Mouse (Mus musculus) testis, adult 2 months (tissue): ENCODE measurements around the gene Pbxip1. TPM values are rescaled to one million over a fixed set of nuclear protein-coding genes. Genes with fewer than 3 reads are reported as not detected.

Experiments used
- H3K27ac ChIP-seq: fragments of 200-500 bp; 2 replicates; pipeline ENCODE4 v1.5.1; 2012; ENCODE audit warnings: low read depth, low read length; ENCODE audit not compliant: control insufficient read depth, insufficient read depth
- H3K27me3 ChIP-seq: fragments of 200-500 bp; 2 replicates; pipeline ENCODE4 v1.6.1; 2012; ENCODE audit warnings: mild to moderate bottlenecking, low read length, moderate library complexity; ENCODE audit not compliant: control insufficient read depth, insufficient read depth
- H3K36me3 ChIP-seq: fragments of 200-500 bp; 2 replicates; pipeline ENCODE4 v1.6.1; 2012; ENCODE audit warnings: mild to moderate bottlenecking, low read length; ENCODE audit not compliant: control insufficient read depth, insufficient read depth
- H3K4me1 ChIP-seq: fragments of 200-500 bp; 2 replicates; pipeline ENCODE4 v1.6.1; 2012; ENCODE audit warnings: low read length; ENCODE audit not compliant: control insufficient read depth, insufficient read depth
- H3K4me3 ChIP-seq: fragments of 200-500 bp; 2 replicates; pipeline ENCODE4 v1.5.1; 2012; ENCODE audit warnings: low read depth, mild to moderate bottlenecking, low read length, moderate library complexity, mixed read lengths; ENCODE audit not compliant: control insufficient read depth
- CTCF ChIP-seq: fragments of 200-500 bp; IDR thresholded peaks from 2 replicates; pipeline ENCODE4 v1.5.1; 2012; ENCODE audit warnings: low read depth, mild to moderate bottlenecking, inconsistent platforms, low read length, moderate library complexity; ENCODE audit not compliant: control insufficient read depth, insufficient read depth, insufficient replicate concordance
- POLR2A ChIP-seq: fragments of 200-500 bp; IDR thresholded peaks from 2 replicates; pipeline ENCODE4 v1.6.1; 2012; ENCODE audit warnings: low read depth, mild to moderate bottlenecking, inconsistent platforms, low read length, moderate library complexity; ENCODE audit not compliant: control insufficient read depth
- polyA plus RNA-seq: library from polyadenylated mRNA; depleted of rRNA; stranded (reverse); fragments of >200 nt; gene quantifications from 2 replicates; pipeline ENCODE4 v1.2.3, GENCODE M21; 2012; rRNA removed

Gene Pbxip1
- polyA plus RNA-seq, result 8.2 and 9.9 TPM in 2 replicates

DNA sequence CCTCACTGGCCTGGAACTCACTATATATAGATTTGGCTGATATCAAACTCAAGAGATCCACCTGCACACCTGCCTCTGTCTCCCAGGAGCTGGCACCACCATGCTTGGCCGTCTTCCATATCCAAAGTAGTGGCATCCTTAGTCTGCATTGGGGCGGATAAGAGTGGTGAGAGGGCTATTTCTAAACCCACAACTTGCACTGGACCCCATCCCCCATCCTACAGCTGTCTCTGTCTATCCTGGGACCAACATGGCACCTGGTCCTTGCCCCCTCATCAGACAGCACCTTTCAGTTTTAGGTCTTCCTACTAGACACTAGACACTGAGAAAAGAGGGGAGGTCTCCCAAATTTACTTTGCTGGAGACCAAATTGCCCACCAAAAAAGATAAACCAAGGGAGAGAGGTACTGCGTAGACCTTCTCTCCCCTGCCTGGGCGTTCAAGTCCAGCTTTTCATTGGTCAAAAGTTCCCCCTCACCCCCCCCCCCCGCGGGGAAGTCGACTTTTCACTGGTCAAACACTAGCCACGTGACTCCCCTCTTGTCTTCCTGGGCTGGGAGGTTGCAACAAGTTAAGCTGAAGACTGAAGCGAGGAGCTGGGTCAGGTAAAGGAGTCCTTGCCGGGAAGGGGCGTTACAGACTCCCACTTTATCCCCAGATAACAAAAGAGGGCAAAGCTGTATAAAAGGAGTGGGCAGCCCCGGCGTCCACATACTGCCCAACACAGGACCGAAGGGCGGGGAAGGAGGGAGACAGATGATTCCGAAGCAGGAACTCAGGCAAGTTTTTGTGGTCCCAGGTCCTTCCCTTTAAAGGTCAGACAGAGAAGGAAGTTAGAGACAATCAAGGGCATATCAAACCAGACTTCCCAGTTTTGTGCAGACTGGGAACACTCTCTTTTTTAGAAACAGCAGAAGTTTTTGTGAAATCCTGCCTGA, at the start of gene Pbxip1:
Gene Pbxip1 (plus strand): TSS at position 531 of the 938 bp plus-strand sequence.
- Histone ChIP-seq H3K27me3 (no peaks in the 10 kb centered on the region), H3K27ac (peak within 1 kb of the TSS; percentile 73), H3K4me1 (peaks cover 21% of the 10 kb centered on the region), H3K4me3 (peak within 1 kb of the TSS; percentile 91), H3K36me3 (no peaks in the 10 kb centered on the region; the same call in 1 of the 2 replicates)
- TF ChIP-seq POLR2A (no peak), CTCF (no peak)

GRCm38 (mm10) chr3:89387632-89388031, 48.9 kb upstream of the Pbxip1 start:
- H3K4me3 ChIP-seq, result no peak overlapping the region
- H3K4me1 ChIP-seq, result peaks cover 9% of the 10 kb centered on the region
- no peak for TF ChIP-seq POLR2A
- TF ChIP-seq CTCF, result no peak
- H3K27ac ChIP-seq, result no peak overlapping the region
- H3K27me3 ChIP-seq, result no peaks in the 10 kb centered on the region
- no peaks in the 10 kb centered on the region for H3K36me3 ChIP-seq

DNA sequence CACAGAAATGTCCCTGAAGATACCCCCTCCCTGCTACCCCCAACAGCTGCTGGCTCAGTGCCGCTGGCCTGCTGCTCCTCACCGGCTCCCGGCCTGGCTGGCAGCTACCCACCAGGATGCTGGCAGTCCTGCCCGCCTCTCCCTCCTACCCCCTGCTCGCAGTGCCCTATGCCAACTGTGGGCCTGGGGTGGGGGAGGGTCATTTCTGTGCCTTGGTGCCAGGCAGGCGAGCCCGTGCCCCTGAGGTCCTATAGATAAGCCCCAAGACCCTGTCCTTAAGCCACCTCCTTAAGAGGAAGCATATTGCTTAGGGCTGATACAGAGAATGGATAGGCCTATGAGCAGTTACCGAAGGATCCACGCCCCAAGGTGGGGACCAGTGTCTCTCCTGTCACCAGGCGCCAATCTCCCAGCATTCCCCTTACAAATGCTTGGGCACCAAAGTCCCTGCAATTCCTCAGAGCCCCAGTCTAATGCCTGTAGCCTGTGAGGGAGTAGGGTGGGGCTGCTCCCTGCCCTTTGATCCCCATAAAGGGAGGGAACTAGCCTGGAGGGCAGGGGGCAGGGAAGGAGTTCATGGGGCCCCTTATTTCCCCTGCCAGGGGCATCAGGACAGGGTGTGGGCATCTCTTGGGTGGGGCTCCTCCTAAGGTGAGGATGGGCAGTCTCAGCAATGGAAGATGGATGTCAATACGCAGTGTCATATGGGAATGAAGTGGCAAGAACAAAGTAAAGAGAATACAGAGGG, 48.2 kb upstream of the Pbxip1 start:
- Histone ChIP-seq H3K27me3 (no peaks in the 10 kb centered on the region), H3K4me3 (no peak overlapping the region), H3K27ac (no peak overlapping the region), H3K4me1 (peaks cover 11% of the 10 kb centered on the region), H3K36me3 (no peaks in the 10 kb centered on the region)
- TF ChIP-seq CTCF (no peak), POLR2A (no peak)

- no peaks in the 10 kb centered on the region for H3K27me3 ChIP-seq
Measured at GRCm38 (mm10) chr3:89388901-89389740, 47.4 kb upstream of the Pbxip1 start.

DNA sequence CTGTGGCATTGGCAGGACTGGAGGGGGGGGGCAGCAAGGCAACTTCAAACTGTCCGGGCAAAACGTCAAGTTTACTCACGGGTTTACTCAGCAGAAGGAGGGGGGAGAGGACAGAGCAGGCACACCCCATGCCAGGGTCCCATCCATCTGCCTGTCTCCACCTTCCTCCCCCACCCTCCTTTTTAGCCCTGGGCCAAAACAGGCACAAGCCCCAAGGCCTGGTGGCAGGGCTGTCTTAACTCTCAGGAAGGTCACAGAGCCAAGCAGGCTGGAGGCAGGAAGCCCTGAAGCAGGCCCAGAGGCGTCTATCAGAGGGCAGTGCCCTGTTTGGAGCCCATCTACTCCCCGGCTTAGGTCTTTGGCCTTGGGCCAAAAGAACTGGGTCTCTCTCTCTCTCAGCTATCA, 46.4 kb upstream of the Pbxip1 start:
- Histone ChIP-seq H3K27me3 (no peaks in the 10 kb centered on the region), H3K36me3 (no peaks in the 10 kb centered on the region), H3K4me1 (peaks cover 14% of the 10 kb centered on the region), H3K27ac (no peak overlapping the region; the same call in 1 of the 2 replicates), H3K4me3 (no peak overlapping the region)
- TF ChIP-seq CTCF (no peak), POLR2A (no peak)

More at GRCm38 (mm10) chr3:89388901-89389740, 47.4 kb upstream of the Pbxip1 start:
- H3K4me3 ChIP-seq, result no peak overlapping the region
- no peak overlapping the region for H3K27ac ChIP-seq
- H3K36me3 ChIP-seq, result no peaks in the 10 kb centered on the region
- H3K4me1 ChIP-seq, result peaks cover 14% of the 10 kb centered on the region
- TF ChIP-seq CTCF, result no peak
- TF ChIP-seq POLR2A, result no peak

- peak overlapping the region; percentile 88 for H3K4me3 ChIP-seq
- H3K36me3 ChIP-seq, result no peaks in the 10 kb centered on the region
- peak overlapping the region; percentile 54 for H3K27ac ChIP-seq
- no peak for TF ChIP-seq CTCF
- TF ChIP-seq POLR2A, result no peak
- H3K27me3 ChIP-seq, result no peaks in the 10 kb centered on the region
- H3K4me1 ChIP-seq, result peaks cover 22% of the 10 kb centered on the region
Measured at GRCm38 (mm10) chr3:89390699-89391662, 45.5 kb upstream of the Pbxip1 start.
